Mouse (Mus musculus): ENCODE data around the gene Topors. TPM values are rescaled to one million over a fixed set of nuclear protein-coding genes. Genes with fewer than 3 reads are reported as not detected.

The Topors gene
- polyA plus RNA-seq, 1 experiment from 2014 or later: 46.9 TPM

DNA sequence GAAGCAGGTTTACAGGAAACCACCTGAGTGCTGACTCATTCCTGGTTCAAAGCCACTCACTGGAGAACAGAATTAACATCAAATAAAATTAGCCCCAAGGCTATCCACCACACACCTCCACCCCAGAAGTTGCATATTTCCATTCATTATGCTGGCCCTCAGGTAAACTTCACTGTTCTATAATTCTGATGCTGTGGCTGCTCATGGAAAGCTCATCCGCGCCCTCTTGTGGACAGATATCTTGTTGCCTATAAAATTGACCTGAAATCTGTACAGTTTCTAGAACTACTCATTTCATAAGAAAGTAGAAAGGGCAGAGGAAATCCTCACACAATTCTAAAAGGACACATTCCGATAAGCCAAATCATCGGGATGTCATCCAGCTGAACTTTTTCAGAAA, 15.9 kb upstream of the Topors start:
- Histone ChIP-seq H3K27me3 (ENCODE audit: low read depth, poor library complexity, severe bottlenecking) (no peaks in the 10 kb centered on the region), H3K27ac (replicated peaks) (no peak overlapping the region), H3K9me3 (replicated peaks) (peaks cover 3% of the 10 kb centered on the region; the same call in 1 of the 2 replicates), H3K4me1 (no peaks in the 10 kb centered on the region), H3K4me3 (no peak overlapping the region), H3K36me3 (no peaks in the 10 kb centered on the region)
- 22% methylated on average over 4 of the region's 4 CpGs for WGBS
- DNase-seq (ENCODE audit: low spot score): peak; percentile 34

GRCm38 (mm10) chr4:40279276-40279900, 9.7 kb upstream of the Topors start, which contains the start of gene Ndufb6:
TSS of gene Ndufb6 (minus strand) at chr4:40279421.
- H3K9me3 ChIP-seq (replicated peaks): no peaks in the 10 kb centered on the region
- peak within 1 kb of the TSS; percentile 86 for H3K27ac ChIP-seq (replicated peaks)
- WGBS: under 1% methylated on average over 36 of the region's 36 CpGs
- peak; percentile 97 for DNase-seq (ENCODE audit: low spot score)
- no peaks in the 10 kb centered on the region for H3K27me3 ChIP-seq (ENCODE audit: low read depth, poor library complexity, severe bottlenecking)
- peak within 1 kb of the TSS; percentile 89 for H3K4me3 ChIP-seq
- peaks cover 20% of the 10 kb centered on the region for H3K36me3 ChIP-seq
- peaks cover 17% of the 10 kb centered on the region for H3K4me1 ChIP-seq

GRCm38 (mm10) chr4:40278880-40279275, 9.2 kb upstream of the Topors start:
- H3K27ac ChIP-seq (replicated peaks): peak overlapping the region; percentile 86
- peaks cover 17% of the 10 kb centered on the region for H3K4me1 ChIP-seq
- peaks cover 23% of the 10 kb centered on the region for H3K36me3 ChIP-seq
- peak overlapping the region; percentile 89 for H3K4me3 ChIP-seq
- DNase-seq (ENCODE audit: low spot score): no peak
- no peaks in the 10 kb centered on the region for H3K27me3 ChIP-seq (ENCODE audit: low read depth, poor library complexity, severe bottlenecking)
- 1% methylated on average over 21 of the region's 21 CpGs for WGBS
- H3K9me3 ChIP-seq (replicated peaks): no peaks in the 10 kb centered on the region

DNA sequence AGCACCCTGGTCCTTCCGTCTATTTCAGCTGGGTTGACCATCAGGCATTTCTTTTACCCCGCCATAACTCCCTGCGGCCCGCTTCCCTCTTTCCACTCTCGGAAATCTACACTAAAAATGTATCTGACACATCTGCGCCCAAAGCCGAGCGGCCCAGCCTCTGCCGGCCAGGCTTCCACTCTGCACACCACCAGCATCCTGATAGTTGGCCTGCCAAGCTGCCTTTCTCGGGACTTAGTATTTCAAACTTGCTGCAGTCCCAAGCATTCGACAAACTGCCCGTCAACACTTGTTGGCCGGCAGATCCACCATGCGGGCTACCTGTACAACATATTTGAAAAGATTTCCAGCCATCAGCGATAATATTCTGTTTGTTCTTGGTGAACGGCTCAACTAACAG, 815 bp downstream of the Topors start:
- DNase-seq (ENCODE audit: low spot score): no peak
- Histone ChIP-seq H3K27ac (replicated peaks) (peak overlapping the region; percentile 95), H3K9me3 (replicated peaks) (no peaks in the 10 kb centered on the region), H3K27me3 (ENCODE audit: low read depth, poor library complexity, severe bottlenecking) (no peaks in the 10 kb centered on the region), H3K4me3 (peak overlapping the region; percentile 87), H3K36me3 (peaks cover 54% of the 10 kb centered on the region), H3K4me1 (peaks cover 30% of the 10 kb centered on the region)
- WGBS: 0% methylated on average over 16 of the region's 16 CpGs

DNA sequence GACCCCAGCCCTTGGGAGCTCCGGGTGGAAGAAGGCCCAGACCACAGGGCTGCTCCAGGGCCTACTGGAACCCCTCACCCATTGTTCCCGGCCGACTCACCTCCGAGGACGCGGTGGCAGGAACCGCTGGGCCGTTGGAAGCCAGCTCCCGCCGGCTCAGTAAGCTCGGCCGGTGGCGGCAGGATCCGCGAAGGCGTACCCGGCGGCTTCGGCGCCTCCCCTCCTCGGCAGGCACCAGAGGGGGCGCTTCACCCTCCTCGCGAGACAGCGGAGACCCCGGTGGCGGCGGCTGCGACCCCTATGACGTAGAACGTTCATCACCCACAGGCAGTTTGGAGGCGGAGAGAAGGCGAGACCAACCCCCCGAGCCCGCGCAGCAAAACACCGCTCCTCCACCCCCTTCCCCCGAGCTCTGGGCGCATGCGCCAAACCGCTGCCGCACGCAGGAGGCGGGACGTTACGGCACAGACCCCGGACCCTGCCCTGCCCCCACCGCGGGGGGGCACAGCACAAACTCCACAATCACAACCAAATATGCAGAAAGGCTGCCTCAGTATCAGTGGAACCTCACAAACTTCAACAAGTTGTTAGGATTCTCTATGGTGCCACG, 1.3 kb downstream of the Topors start:
- Histone ChIP-seq H3K9me3 (replicated peaks) (no peaks in the 10 kb centered on the region), H3K36me3 (peaks cover 58% of the 10 kb centered on the region), H3K27ac (replicated peaks) (peak overlapping the region; percentile 95), H3K4me1 (peaks cover 30% of the 10 kb centered on the region), H3K27me3 (ENCODE audit: low read depth, poor library complexity, severe bottlenecking) (no peaks in the 10 kb centered on the region), H3K4me3 (peak overlapping the region; percentile 87)
- WGBS: under 1% methylated on average over 50 of the region's 50 CpGs
- DNase-seq (ENCODE audit: low spot score): peak; percentile 96

GRCm38 (mm10) chr4:40267681-40268080, 2.0 kb downstream of the Topors start:
- Histone ChIP-seq H3K36me3 (peaks cover 64% of the 10 kb centered on the region), H3K4me1 (peaks cover 30% of the 10 kb centered on the region), H3K27ac (replicated peaks) (peak overlapping the region; percentile 95), H3K27me3 (ENCODE audit: low read depth, poor library complexity, severe bottlenecking) (no peaks in the 10 kb centered on the region), H3K9me3 (replicated peaks) (no peaks in the 10 kb centered on the region), H3K4me3 (peak overlapping the region; percentile 87)
- WGBS: 75% methylated on average over 7 of the region's 7 CpGs
- DNase-seq (ENCODE audit: low spot score): no peak

DNA sequence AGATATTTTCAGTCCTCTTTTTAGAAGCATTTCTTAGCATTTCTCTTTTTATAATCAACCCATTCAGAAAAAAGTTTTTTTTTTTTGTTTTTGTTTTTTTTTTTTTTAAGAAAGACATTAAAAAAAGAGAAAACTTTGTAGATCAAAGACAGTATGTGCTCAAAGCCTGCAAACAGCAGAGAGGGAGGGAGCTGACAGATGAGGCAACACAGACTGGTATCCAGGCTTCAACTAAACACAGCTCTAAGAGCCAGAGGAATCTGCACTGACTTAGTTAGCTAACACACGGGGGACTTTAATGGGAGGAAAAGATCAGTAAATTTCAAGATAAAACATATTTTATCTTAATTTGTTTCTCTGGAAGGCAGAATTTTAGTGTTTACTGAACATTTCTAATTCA, 5.3 kb downstream of the Topors start:
- Histone ChIP-seq H3K27me3 (ENCODE audit: low read depth, poor library complexity, severe bottlenecking) (no peaks in the 10 kb centered on the region), H3K36me3 (peaks cover 88% of the 10 kb centered on the region), H3K27ac (replicated peaks) (no peak overlapping the region), H3K9me3 (replicated peaks) (no peaks in the 10 kb centered on the region), H3K4me1 (peaks cover 24% of the 10 kb centered on the region), H3K4me3 (no peak overlapping the region)
- WGBS: 89% methylated on average over 1 of the region's 1 CpGs
- DNase-seq (ENCODE audit: low spot score): no peak

GRCm38 (mm10) chr4:40254385-40255103, 15.1 kb downstream of the Topors start:
- H3K27me3 ChIP-seq (ENCODE audit: low read depth, poor library complexity, severe bottlenecking): no peaks in the 10 kb centered on the region
- 90% methylated on average over 8 of the region's 8 CpGs for WGBS
- no peak overlapping the region for H3K27ac ChIP-seq (replicated peaks)
- no peak overlapping the region for H3K4me3 ChIP-seq
- H3K9me3 ChIP-seq (replicated peaks): no peaks in the 10 kb centered on the region
- H3K4me1 ChIP-seq: no peaks in the 10 kb centered on the region
- no peak for DNase-seq (ENCODE audit: low spot score)
- peaks cover 25% of the 10 kb centered on the region for H3K36me3 ChIP-seq

GRCm38 (mm10) chr4:40253766-40254165, 15.9 kb downstream of the Topors start:
- no peak overlapping the region for H3K27ac ChIP-seq (replicated peaks)
- no peaks in the 10 kb centered on the region for H3K4me1 ChIP-seq
- no peak overlapping the region for H3K4me3 ChIP-seq
- DNase-seq (ENCODE audit: low spot score): no peak
- 97% methylated on average over 2 of the region's 2 CpGs for WGBS
- no peaks in the 10 kb centered on the region for H3K27me3 ChIP-seq (ENCODE audit: low read depth, poor library complexity, severe bottlenecking)
- peaks cover 17% of the 10 kb centered on the region for H3K36me3 ChIP-seq
- H3K9me3 ChIP-seq (replicated peaks): no peaks in the 10 kb centered on the region

DNA sequence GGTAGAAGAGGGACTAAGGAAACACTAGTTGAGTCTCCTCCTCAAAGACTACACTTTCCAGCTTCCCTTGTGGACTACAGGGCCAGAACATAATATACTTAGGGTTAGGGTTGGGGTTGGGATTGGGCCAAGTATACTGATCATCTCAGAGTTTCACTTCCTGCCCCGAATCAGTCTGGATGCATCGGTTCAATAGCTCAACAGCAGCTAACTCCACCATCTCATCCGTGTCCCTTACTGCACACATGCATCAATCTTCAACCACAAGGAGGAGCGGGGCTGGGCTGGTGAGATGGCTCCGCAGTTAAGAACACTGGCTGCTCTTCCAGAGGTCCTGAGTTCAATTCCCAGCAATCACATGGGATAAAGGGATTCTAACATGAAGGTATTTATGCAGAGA, 18.7 kb downstream of the Topors start:
- Histone ChIP-seq H3K4me3 (no peak overlapping the region), H3K4me1 (no peaks in the 10 kb centered on the region), H3K27me3 (ENCODE audit: low read depth, poor library complexity, severe bottlenecking) (no peaks in the 10 kb centered on the region), H3K36me3 (no peaks in the 10 kb centered on the region), H3K27ac (replicated peaks) (no peak overlapping the region), H3K9me3 (replicated peaks) (no peaks in the 10 kb centered on the region)
- WGBS: 89% methylated on average over 5 of the region's 5 CpGs
- DNase-seq (ENCODE audit: low spot score): no peak

DNA sequence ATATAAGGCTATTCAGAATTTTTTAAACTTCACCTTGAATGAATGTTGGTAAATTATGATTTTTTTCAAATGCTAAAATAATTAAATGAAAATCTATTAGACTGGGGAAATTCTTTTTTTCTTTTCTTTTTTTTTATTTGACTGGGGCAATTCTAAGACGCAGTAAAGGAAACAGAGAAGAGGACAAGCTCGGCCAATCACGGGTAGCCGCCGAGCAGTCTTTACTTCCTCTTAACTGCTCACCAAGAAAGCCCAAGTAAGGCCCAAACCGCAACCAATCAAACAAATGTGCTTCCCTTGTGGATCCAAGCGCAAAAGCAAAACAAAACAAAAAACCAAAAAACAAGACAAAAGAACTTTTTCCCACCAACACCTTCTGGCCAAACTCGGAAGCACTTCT, 25.6 kb downstream of the Topors start:
- H3K27me3 ChIP-seq (ENCODE audit: low read depth, poor library complexity, severe bottlenecking): no peaks in the 10 kb centered on the region
- WGBS: 89% methylated on average over 8 of the region's 8 CpGs
- no peak for DNase-seq (ENCODE audit: low spot score)
- peaks cover 14% of the 10 kb centered on the region for H3K4me1 ChIP-seq
- H3K4me3 ChIP-seq: no peak overlapping the region
- H3K9me3 ChIP-seq (replicated peaks): no peaks in the 10 kb centered on the region
- no peak overlapping the region for H3K27ac ChIP-seq (replicated peaks)
- H3K36me3 ChIP-seq: no peaks in the 10 kb centered on the region

DNA sequence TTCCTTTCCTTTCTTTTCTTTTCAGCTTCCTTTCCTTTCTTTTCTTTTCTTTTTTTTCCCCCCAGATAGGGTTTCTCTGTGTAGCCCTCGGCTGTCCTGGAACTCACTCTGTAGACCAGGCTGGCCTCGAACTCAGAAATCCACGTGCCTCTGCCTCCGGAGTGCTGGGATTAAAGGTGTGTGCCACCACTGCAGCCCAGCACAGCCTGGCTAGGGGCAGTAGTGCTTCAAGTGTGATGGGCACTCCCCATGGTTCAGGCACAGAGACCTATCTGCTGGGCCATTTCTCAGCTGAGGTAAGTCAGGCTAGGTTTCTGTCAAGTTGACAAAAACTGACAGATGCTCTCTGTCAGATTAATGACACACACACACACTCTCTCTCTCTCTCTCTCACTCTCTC, 26.6 kb downstream of the Topors start:
- DNase-seq (ENCODE audit: low spot score): no peak
- WGBS: 87% methylated on average over 4 of the region's 4 CpGs
- Histone ChIP-seq H3K4me1 (peaks cover 22% of the 10 kb centered on the region), H3K27me3 (ENCODE audit: low read depth, poor library complexity, severe bottlenecking) (no peaks in the 10 kb centered on the region), H3K4me3 (no peak overlapping the region), H3K9me3 (replicated peaks) (no peaks in the 10 kb centered on the region), H3K36me3 (no peaks in the 10 kb centered on the region), H3K27ac (replicated peaks) (no peak overlapping the region)

DNA sequence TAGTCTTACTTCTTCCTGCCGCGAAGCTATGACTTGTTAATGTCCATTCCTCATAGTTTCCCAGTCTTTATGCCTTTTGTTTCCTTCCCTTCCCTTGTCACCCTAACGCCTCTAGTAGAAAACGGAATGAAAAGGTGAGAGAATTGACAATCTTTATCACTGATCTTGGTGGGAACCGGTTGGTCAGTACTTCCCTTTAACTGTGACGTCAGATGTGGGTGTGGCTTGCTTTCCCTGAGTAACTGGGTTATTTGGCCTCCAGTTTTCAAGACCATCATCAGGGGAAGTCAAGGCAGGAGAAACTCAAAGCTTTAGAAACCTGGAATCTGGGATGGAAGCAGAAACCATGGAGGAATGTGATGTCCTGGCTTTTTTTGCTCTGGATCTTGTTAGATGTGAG, 27.7 kb downstream of the Topors start:
- Histone ChIP-seq H3K27ac (replicated peaks) (no peak overlapping the region), H3K4me3 (no peak overlapping the region), H3K27me3 (ENCODE audit: low read depth, poor library complexity, severe bottlenecking) (no peaks in the 10 kb centered on the region), H3K36me3 (no peaks in the 10 kb centered on the region), H3K9me3 (replicated peaks) (no peaks in the 10 kb centered on the region), H3K4me1 (peaks cover 22% of the 10 kb centered on the region)
- no peak for DNase-seq (ENCODE audit: low spot score)
- WGBS: 57% methylated on average over 6 of the region's 6 CpGs
